Mouse (Mus musculus) forebrain, embryonic 16.5 days (tissue): ENCODE measurements at regions not wholly inside any gene's neighbourhood (a gene's known extent, or its start where the extent isn't known, plus 50 kb on each side); places are given as distances from the start of the nearest gene placed in this dataset.
"Not testable (repeated sequence)": the region's sequence is repeated elsewhere in the genome, so short reads cannot be mapped to it uniquely, and the experiment has no call there.

Source experiments
- ATAC-seq: fragments of 200-750 bp; cut with Nextera tagmentation; 2 replicates; pipeline ENCODE4 v1.8.0; 2017; ENCODE audit warnings: mild to moderate bottlenecking, moderate library complexity
- H3K27ac ChIP-seq: fragments of 300-500 bp; sonication (generic); 2 replicates; pipeline ENCODE4 v1.5.1; 2014; ENCODE audit warnings: low read length, control low read depth
- H3K27me3 ChIP-seq: fragments of 300-500 bp; sonication (generic); replicated peaks from 2 replicates; pipeline ENCODE4 v1.6.1; 2014; ENCODE audit warnings: low read length; ENCODE audit not compliant: control insufficient read depth, insufficient read depth
- H3K36me3 ChIP-seq: fragments of 300-500 bp; sonication (generic); 2 replicates; pipeline ENCODE4 v1.6.1; 2014; ENCODE audit not compliant: control insufficient read depth, insufficient read depth
- H3K4me1 ChIP-seq: fragments of 300-500 bp; sonication (generic); replicated peaks from 2 replicates; pipeline ENCODE4 v1.6.1; 2014; ENCODE audit warnings: low read length; ENCODE audit not compliant: control insufficient read depth, insufficient read depth
- H3K4me2 ChIP-seq: fragments of 300-500 bp; sonication (generic); 2 replicates; pipeline ENCODE4 v1.6.1; 2014; ENCODE audit warnings: mild to moderate bottlenecking, low read length, control low read depth
- H3K4me3 ChIP-seq: fragments of 300-500 bp; sonication (generic); replicated peaks from 2 replicates; pipeline ENCODE4 v1.5.1; 2014; ENCODE audit warnings: mild to moderate bottlenecking, low read length, control low read depth
- H3K9ac ChIP-seq: fragments of 300-500 bp; sonication (generic); replicated peaks from 2 replicates; pipeline ENCODE4 v1.6.1; 2014; ENCODE audit warnings: low read depth, low read length, control low read depth
- H3K9me3 ChIP-seq: fragments of 300-500 bp; sonication (generic); 2 replicates; pipeline ENCODE4 v1.6.1; 2016; ENCODE audit warnings: low read length; ENCODE audit not compliant: control insufficient read depth
- WGBS: fragments of 180-500 bp; shearing (Covaris S2); extraction: QIAGEN DNeasy Blood & Tissue Kit; methylation state at CpG from one replicate; pipeline ENCODE4 v1.1.7; 2014; 5-methylcytosine and 5-hydroxymethylcytosine counted together

DNA sequence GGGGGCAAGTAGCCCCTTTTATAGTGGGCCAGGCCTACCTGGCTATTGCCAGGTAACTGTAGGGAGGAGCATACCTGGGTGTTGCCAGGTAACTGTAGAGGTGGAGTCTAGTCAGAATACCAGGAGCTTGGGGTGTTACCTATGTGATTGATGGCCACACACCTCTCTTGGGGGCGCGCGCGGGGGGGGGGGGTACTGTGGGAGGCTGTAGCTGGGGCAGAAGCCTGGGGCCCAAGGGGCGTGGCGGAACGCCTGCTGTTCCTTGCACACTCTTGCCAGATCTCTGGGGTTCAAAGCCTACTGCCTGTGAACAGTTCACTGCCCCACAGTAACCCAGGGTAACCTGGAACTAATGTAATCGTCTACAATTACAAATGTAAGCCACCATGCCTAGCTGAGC, 96.6 kb downstream of the H2al2a start:
- Histone ChIP-seq H3K27me3 (no peaks in the 10 kb centered on the region), H3K4me3 (no peak overlapping the region), H3K4me1 (no peaks in the 10 kb centered on the region), H3K4me2 (no peak overlapping the region), H3K9ac (no peak overlapping the region), H3K9me3 (no peaks in the 10 kb centered on the region), H3K27ac (no peak overlapping the region), H3K36me3 (no peaks in the 10 kb centered on the region)
- 54% methylated on average over 8 of the region's 8 CpGs for WGBS
- no peak for ATAC-seq

DNA sequence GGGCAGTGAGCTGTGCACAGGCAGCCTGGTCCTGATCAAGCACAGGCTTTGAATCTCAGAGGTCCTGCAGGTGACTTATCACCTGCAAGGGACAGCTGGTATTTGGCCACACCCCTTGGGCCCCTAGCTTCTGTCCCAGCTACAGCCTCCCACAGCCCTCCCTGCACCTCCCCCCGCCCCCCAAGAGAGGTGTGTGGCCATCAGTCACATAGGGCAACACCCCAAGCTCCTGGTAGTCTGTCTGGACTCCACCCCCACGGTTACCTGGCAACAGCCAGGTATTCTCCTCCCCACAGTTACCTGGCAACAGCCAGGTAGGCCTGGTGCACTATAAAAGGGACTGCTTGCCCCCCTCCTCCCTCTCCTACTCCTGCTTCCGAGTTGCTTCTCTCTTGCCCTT, 98.0 kb downstream of the H2al2a start:
- WGBS = 28% methylated on average over 3 of the region's 3 CpGs
- no peaks in the 10 kb centered on the region for H3K36me3 ChIP-seq
- no peaks in the 10 kb centered on the region for H3K9me3 ChIP-seq
- H3K9ac ChIP-seq = no peak overlapping the region
- H3K4me2 ChIP-seq = no peak overlapping the region
- H3K27ac ChIP-seq = no peak overlapping the region
- H3K27me3 ChIP-seq = no peaks in the 10 kb centered on the region
- no peak overlapping the region for H3K4me3 ChIP-seq
- H3K4me1 ChIP-seq = no peaks in the 10 kb centered on the region
- ATAC-seq = no peak

DNA sequence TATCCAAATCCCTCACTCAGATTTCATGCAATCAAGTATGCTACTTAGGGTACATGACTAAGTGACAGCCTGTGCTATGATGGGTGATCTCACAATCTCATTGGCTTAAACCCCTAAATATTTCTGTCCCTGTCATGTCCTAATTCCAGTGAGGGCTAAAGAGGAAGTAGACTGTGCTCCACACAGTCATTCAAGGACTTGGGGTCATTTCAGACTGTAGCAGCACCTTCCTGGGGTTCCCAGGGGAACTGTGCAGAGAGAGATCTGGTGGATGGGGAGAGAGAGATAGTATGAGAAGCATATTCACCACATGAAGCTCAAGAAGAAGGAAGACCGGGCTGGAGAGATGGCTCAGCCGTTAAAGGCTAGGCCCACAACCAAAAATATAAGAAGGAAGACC, 100.7 kb downstream of the H2al2a start:
- Histone ChIP-seq H3K27ac (no peak overlapping the region), H3K27me3 (no peaks in the 10 kb centered on the region), H3K4me2 (no peak overlapping the region), H3K4me3 (no peak overlapping the region), H3K9ac (no peak overlapping the region), H3K4me1 (no peaks in the 10 kb centered on the region), H3K36me3 (no peaks in the 10 kb centered on the region), H3K9me3 (no peaks in the 10 kb centered on the region)
- ATAC-seq = no peak
- 95% methylated on average over 2 of the region's 2 CpGs for WGBS

DNA sequence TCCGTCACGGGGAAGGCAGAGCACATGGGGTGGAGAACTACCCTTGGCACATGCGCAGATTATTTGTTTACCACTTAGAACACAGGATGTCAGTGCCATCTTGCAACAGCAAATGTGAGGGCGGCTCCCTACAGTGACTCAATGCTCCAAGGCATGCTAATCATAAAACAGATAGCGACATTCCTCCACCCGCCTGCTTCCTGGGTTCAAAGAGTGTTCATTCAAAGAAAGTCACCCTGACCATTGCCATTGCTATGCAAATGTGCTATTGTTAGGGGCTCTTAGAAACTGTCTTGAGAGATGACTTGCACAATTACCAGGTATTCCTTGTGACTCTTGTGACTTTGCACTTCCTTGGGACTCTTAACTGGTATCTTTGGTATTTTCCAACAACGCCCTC, 104.1 kb downstream of the H2al2a start:
- H3K9ac ChIP-seq, ATAC-seq, H3K27ac ChIP-seq, H3K4me2 ChIP-seq, H3K36me3 ChIP-seq, H3K4me1 ChIP-seq, H3K9me3 ChIP-seq, H3K4me3 ChIP-seq, H3K27me3 ChIP-seq: not testable (repeated sequence)
- WGBS = 94% methylated on average over 6 of the region's 7 CpGs

DNA sequence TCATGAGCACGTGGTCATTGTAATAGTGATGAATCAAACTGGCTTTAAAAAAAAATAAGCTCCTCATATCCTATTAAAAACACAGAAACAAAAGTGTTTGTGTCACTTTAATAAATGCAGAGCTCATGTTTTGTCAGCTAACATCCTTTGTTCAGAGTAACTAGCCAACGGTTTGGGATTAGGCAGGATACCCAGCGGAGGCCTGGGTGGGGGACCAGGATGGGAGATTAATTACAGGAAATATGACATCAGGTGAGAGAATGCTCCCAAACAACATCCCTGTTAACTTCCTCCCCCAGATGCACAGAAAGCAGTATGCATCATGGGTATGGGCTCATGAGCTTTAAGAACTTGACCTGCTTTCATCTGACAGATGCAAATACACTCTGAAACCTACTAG, 109.1 kb downstream of the H2al2a start:
- Histone ChIP-seq H3K27ac (no peak overlapping the region), H3K27me3 (no peaks in the 10 kb centered on the region), H3K4me1 (no peaks in the 10 kb centered on the region), H3K4me3 (no peak overlapping the region), H3K36me3 (no peaks in the 10 kb centered on the region), H3K4me2 (no peak overlapping the region), H3K9me3 (no peaks in the 10 kb centered on the region), H3K9ac (no peak overlapping the region)
- no peak for ATAC-seq
- 27% methylated on average over 3 of the region's 3 CpGs for WGBS

DNA sequence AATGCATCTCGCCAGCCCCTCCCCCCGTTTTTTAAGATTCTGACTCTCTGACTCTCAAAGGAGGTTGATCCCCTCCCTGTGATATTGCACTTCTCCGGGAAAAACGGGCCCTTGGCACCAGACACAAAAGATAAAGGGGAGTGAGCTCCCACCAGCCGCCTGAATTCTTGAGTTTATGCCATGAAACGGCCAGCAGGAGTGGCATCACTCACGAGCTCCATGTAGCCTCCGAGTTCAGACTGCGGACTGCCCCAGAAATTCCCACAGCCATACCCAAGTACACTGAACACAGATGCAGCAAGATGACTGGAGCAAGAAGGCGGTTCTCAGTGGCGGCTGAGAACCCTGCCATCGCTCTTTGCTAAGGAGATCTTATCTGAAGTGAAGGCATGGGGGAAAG, 114.4 kb downstream of the H2al2a start:
- no peak overlapping the region for H3K4me3 ChIP-seq
- no peak overlapping the region for H3K27ac ChIP-seq
- H3K4me1 ChIP-seq = peaks cover 4% of the 10 kb centered on the region; the same call in 1 of the 2 replicates
- H3K9me3 ChIP-seq = no peaks in the 10 kb centered on the region
- WGBS = 75% methylated on average over 12 of the region's 12 CpGs
- ATAC-seq = no peak
- H3K4me2 ChIP-seq = no peak overlapping the region
- H3K27me3 ChIP-seq = no peaks in the 10 kb centered on the region
- no peaks in the 10 kb centered on the region for H3K36me3 ChIP-seq
- H3K9ac ChIP-seq = no peak overlapping the region

DNA sequence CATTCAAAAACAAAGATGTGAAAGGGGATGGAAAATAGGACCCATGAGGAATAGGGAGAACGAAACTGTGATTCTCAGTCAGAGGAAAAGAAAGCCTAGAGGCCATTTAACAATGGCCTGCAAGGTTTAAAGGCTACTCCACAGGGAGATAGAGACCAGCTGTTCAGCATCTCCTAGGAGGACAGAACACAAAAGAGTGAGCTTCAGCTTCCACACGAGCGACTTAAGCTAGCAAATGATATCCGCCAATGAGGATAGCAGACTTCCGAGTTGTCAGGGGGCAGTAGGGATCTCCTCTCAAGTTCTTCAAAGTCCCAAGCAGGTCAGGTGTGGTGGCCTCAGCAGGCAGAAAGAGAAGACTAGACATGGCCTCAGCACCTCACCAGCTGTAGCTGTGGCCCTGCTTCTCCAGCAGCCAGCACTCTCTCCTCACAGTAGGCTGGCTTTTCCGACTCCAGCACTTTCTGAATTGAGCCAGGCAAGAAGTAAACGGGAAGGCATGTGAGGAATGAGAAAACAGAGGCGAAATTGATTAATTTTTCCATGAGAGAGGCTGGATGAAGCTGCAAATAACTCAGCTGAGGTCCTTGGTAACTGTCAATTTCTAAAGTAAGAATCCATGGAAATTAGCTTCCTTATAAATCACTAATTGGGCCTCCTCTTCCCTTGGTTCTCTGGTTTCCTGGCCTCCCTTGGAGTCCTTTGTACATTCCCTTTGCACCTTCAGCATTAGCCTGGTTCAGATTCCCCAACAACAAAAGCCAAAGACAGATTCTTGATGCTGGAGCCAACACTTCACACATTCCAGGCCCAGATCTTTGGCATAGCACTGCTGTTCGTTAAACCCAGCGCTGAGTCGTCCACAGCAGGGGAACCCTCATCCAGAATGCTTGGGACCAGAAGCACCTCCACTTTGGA, 115.7 kb downstream of the H2al2a start:
- Histone ChIP-seq H3K9me3 (no peaks in the 10 kb centered on the region), H3K27me3 (no peaks in the 10 kb centered on the region), H3K4me3 (no peak overlapping the region), H3K4me1 (peaks cover 4% of the 10 kb centered on the region; the same call in 1 of the 2 replicates), H3K36me3 (no peaks in the 10 kb centered on the region), H3K27ac (no peak overlapping the region), H3K4me2 (no peak overlapping the region), H3K9ac (no peak overlapping the region)
- WGBS = 14% methylated on average over 11 of the region's 11 CpGs
- peak; percentile 88 for ATAC-seq

DNA sequence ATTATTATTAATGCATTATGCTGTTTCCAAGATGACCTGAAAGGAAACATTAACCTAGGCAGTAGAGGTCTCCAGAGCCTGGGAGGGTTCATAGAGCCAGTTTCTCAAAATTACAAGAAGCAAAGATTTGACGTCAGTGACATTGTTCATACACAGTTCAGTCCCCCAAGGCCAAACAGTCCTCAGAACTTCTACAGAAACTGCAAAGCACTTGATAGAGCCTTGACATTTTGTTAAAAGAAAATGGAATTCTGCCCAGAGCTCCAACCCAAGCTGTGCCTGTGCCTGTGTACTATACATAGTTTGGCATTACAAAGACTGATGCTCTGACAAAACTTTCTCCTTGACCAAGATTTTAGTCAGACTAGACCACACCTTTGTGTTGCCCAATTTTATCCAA, 118.9 kb downstream of the H2al2a start:
- H3K36me3 ChIP-seq = no peaks in the 10 kb centered on the region
- H3K27ac ChIP-seq = no peak overlapping the region
- H3K9me3 ChIP-seq = no peaks in the 10 kb centered on the region
- no peaks in the 10 kb centered on the region for H3K27me3 ChIP-seq
- peaks cover 4% of the 10 kb centered on the region; the same call in 1 of the 2 replicates for H3K4me1 ChIP-seq
- H3K4me3 ChIP-seq = no peak overlapping the region
- no peak for ATAC-seq
- no peak overlapping the region for H3K9ac ChIP-seq
- no peak overlapping the region for H3K4me2 ChIP-seq
- WGBS = 59% methylated on average over 1 of the region's 1 CpGs

DNA sequence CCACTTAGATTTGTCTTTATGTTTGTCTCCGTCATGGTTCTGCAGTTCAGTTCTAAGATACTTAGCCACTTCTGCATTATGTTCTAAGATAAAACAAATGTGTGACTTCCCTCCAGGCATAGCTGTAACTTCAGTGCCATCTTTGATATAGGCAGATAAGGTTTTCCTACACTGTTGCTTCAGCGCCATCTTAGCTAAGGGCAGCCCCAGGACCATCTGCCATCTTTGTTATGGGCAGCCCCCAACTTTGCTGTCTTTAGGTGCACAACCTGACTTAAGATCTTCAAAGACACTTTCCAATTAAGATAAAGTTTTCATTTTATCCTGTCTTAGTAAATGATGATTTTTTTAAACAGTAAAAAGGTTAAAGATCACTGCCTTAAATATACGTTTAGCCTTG, 119.8 kb downstream of the H2al2a start:
- Histone ChIP-seq H3K9ac (no peak overlapping the region), H3K36me3 (no peaks in the 10 kb centered on the region), H3K27me3 (no peaks in the 10 kb centered on the region), H3K9me3 (no peaks in the 10 kb centered on the region), H3K4me2 (no peak overlapping the region), H3K27ac (no peak overlapping the region), H3K4me1 (peaks cover 4% of the 10 kb centered on the region; the same call in 1 of the 2 replicates), H3K4me3 (no peak overlapping the region)
- 94% methylated on average over 3 of the region's 3 CpGs for WGBS
- ATAC-seq = no peak
